Mouse (Mus musculus): ENCODE measurements around the gene Nudt8.

GRCm38 (mm10) chr19:4005091-4005490, 4.7 kb downstream of the Nudt8 start:
- TF ChIP-seq CTCF (IDR thresholded peaks at IDR 0.05; ENCODE audit: low read depth) (no peak), EP300 (optimal IDR thresholded peaks at IDR 0.05) (no peak)
